Mouse (Mus musculus) myocyte (in vitro differentiated cells): ENCODE measurements around the gene Dnah8.

Experiments
- E2F4 ChIP-seq: IDR thresholded peaks from one replicate; pipeline ENCODE4 v1.6.1; 2011; ENCODE audit warnings: mild to moderate bottlenecking, control low read depth, moderate library complexity; ENCODE audit not compliant: insufficient read depth
- MAX ChIP-seq: IDR thresholded peaks from one replicate; pipeline ENCODE4 v1.6.1; 2011; ENCODE audit warnings: low read depth, mild to moderate bottlenecking, control low read depth
- POLR2A ChIP-seq: IDR thresholded peaks from one replicate; pipeline ENCODE4 v1.6.1; 2011; ENCODE audit warnings: low read depth, mild to moderate bottlenecking, control low read depth, moderate library complexity; ENCODE audit not compliant: insufficient read length
- POLR2AphosphoS2 ChIP-seq: IDR thresholded peaks from one replicate; pipeline ENCODE4 v1.6.1; 2011; ENCODE audit warnings: low read depth, control low read depth; ENCODE audit not compliant: insufficient read length

GRCm38 (mm10) chr17:30638996-30639395 is 14.8 kb downstream of the Dnah8 start:
- TF ChIP-seq MAX: no peak
- TF ChIP-seq POLR2AphosphoS2: no peak
- no peak for TF ChIP-seq POLR2A
- TF ChIP-seq E2F4: no peak
